ENCODE assay signal across 24 mouse cellular contexts in genomic region chr16:34207972-34208371, GRCm38 (mm10).
A peak's percentile ranks its signal among the peaks of the same experiment; 100 is the strongest.
DNase-seq lines count a peak whose midpoint lies in the region; ATAC-seq and TF ChIP-seq lines count a peak whose summit lies in the region.
"Had no signal": no experiment of that assay in that cellular context is flagged by ENCODE, and none has a peak within 500 bp of the region (broad histone marks: within the 10 kb centered on the region; RNA-seq: fewer than 3 reads in every experiment).

No protein-coding gene starts in this region.

- no peak overlapping the region for H3K4me3 ChIP-seq in heart, adult 2 months
- H3K4me3 ChIP-seq in heart, embryonic 11.5 days (ENCODE audit: low read depth, low read length): no peak overlapping the region
- H3K4me3 ChIP-seq in layer of hippocampus, adult 2 months: no peak overlapping the region
- H3K4me3 ChIP-seq in CH12.LX (replicated peaks in 1 of 3; ENCODE audit: low read depth in 2 of 3, low read length in 2 of 3, poor library complexity in 1 of 3): no peak overlapping the region
- H3K4me3 ChIP-seq in cortical plate, adult 2 months (ENCODE audit: insufficient read depth, low read length): no peak overlapping the region
- H3K4me3 ChIP-seq: embryonic facial prominence, embryonic 13.5 days; erythroblast, embryonic 14.5 days; forebrain, embryonic 12.5 days; heart, embryonic 15.5 days; liver, embryonic 13.5 days; lung, embryonic 15.5 days; midbrain, embryonic 10.5 days; neural tube, embryonic 15.5 days had no signal

- dilution Hi-C loops in CH12.LX (cut with MboI; ENCODE audit: extremely low pct_ligation_motif_present, extremely low pct_unique_long_range_greater_than_20kb, low sequenced_read_pairs): no loop called here

- no peak overlapping the region for H3K4me2 ChIP-seq in heart, embryonic 11.5 days
- H3K4me2 ChIP-seq in CH12.LX (ENCODE audit: insufficient read depth, low read depth, poor library complexity, severe bottlenecking): no peak overlapping the region
- H3K4me2 ChIP-seq: embryonic facial prominence, embryonic 13.5 days; forebrain, embryonic 12.5 days; heart, embryonic 15.5 days; liver, embryonic 13.5 days; lung, embryonic 15.5 days; neural tube, embryonic 15.5 days had no signal

- peak; percentile 23 for TF ChIP-seq RAD21 in CH12.LX (IDR thresholded peaks at IDR 0.05; ENCODE audit: low read depth, low read length)

- no peak overlapping the region for H3K9ac ChIP-seq in heart, adult 2 months (ENCODE audit: low read depth, low read length)
- H3K9ac ChIP-seq in heart, embryonic 11.5 days (ENCODE audit: low read depth, low read length): no peak overlapping the region
- no peak overlapping the region for H3K9ac ChIP-seq in CH12.LX (ENCODE audit: insufficient read depth, low read depth)
- H3K9ac ChIP-seq: embryonic facial prominence, embryonic 13.5 days; forebrain, embryonic 12.5 days; heart, embryonic 15.5 days; liver, embryonic 13.5 days; lung, embryonic 15.5 days; neural tube, embryonic 15.5 days had no signal

- no peak for TF ChIP-seq POLR2A in heart, adult 2 months (IDR thresholded peaks at IDR 0.05; ENCODE audit: insufficient read depth, low read depth, low read length)
- TF ChIP-seq POLR2A in CH12.LX (IDR thresholded peaks at IDR 0.05; ENCODE audit: low read depth, low read length): no peak
- no peak for TF ChIP-seq POLR2A in cortical plate, adult 2 months (IDR thresholded peaks at IDR 0.05; ENCODE audit: extremely low read depth, insufficient read depth, low read length)

- DNase-seq in heart, adult 2 months: no peak
- no peak for DNase-seq in layer of hippocampus, adult 2 months (ENCODE audit: low spot score in 2 of 2)
- DNase-seq in layer of hippocampus, postnatal 14 days (ENCODE audit: low spot score in 2 of 2): no peak
- no peak for DNase-seq in CH12.LX (ENCODE audit: extremely low read depth)
- no peak for DNase-seq in ovary, postnatal 36 days (ENCODE audit: low spot score)
- DNase-seq: adrenal gland, postnatal 10 days; cerebellum, adult 2 months; cerebellum, postnatal 25 days; embryo, embryonic 11 days; gastrocnemius, postnatal 10 days; heart, adult 18-20 months; kidney, adult 9 months; kidney, postnatal 25 days; liver, embryonic 13.5 days had no signal

- no peaks in the 10 kb centered on the region for H3K36me3 ChIP-seq in heart, adult 2 months (ENCODE audit: control insufficient read depth, insufficient read depth, low read length)
- H3K36me3 ChIP-seq in heart, embryonic 11.5 days (ENCODE audit: control insufficient read depth, insufficient read depth, low read length): peaks cover 2% of the 10 kb centered on the region; the same call in 1 of the 2 replicates
- H3K36me3 ChIP-seq in CH12.LX (replicated peaks in 1 of 2; ENCODE audit: control insufficient read depth in 1 of 2, insufficient read depth in 1 of 2, low read length in 1 of 2): no peaks in the 10 kb centered on the region
- H3K36me3 ChIP-seq: liver, embryonic 13.5 days had no signal

- H3K79me2 ChIP-seq in heart, adult 2 months (replicated peaks; ENCODE audit: control insufficient read depth, insufficient read depth, low read length): no peaks in the 10 kb centered on the region
- H3K79me2 ChIP-seq in CH12.LX (replicated peaks; ENCODE audit: control insufficient read depth, extremely low read depth, insufficient read depth, poor library complexity, severe bottlenecking): no peaks in the 10 kb centered on the region

- no peak for TF ChIP-seq EP300 in heart, adult 2 months (IDR thresholded peaks at IDR 0.05; ENCODE audit: insufficient read depth, low read depth, low read length)
- TF ChIP-seq EP300 in CH12.LX (IDR thresholded peaks at IDR 0.05; ENCODE audit: low read length): no peak

- WGBS in heart, adult 2 months: 89% methylated on average over 5 of the region's 5 CpGs
- WGBS in heart, embryonic 11.5 days (ENCODE audit: insufficient replicate concordance): 73% methylated on average over 5 of the region's 5 CpGs

- H3K27ac ChIP-seq in heart, adult 2 months: no peak overlapping the region
- no peak overlapping the region for H3K27ac ChIP-seq in heart, embryonic 11.5 days (ENCODE audit: low read depth, low read length)
- H3K27ac ChIP-seq in layer of hippocampus, adult 2 months: peak overlapping the region; percentile 54; the same call in 1 of the 2 replicates
- no peak overlapping the region for H3K27ac ChIP-seq in CH12.LX (ENCODE audit: insufficient read depth, low read depth)
- H3K27ac ChIP-seq in cortical plate, adult 2 months (ENCODE audit: insufficient read depth, low read length): no peak overlapping the region
- H3K27ac ChIP-seq: embryonic facial prominence, embryonic 13.5 days; forebrain, embryonic 12.5 days; liver, embryonic 13.5 days; lung, embryonic 15.5 days; midbrain, embryonic 10.5 days; neural tube, embryonic 15.5 days had no signal

- no peak for ATAC-seq in heart, embryonic 11.5 days (replicated peaks; ENCODE audit: insufficient number of reproducible peaks, low FRiP score, low TSS enrichment)
- ATAC-seq: inflammation-experienced regulatory T-cells, adult 6 months had no signal

- no peaks in the 10 kb centered on the region for H3K27me3 ChIP-seq in heart, adult 2 months (ENCODE audit: control insufficient read depth, insufficient read depth, low read length)
- H3K27me3 ChIP-seq in heart, embryonic 11.5 days (ENCODE audit: control insufficient read depth, insufficient read depth, low read length): no peaks in the 10 kb centered on the region
- H3K27me3 ChIP-seq in CH12.LX (replicated peaks): peaks cover 66% of the 10 kb centered on the region
- H3K27me3 ChIP-seq: embryonic facial prominence, embryonic 13.5 days; forebrain, embryonic 12.5 days; heart, embryonic 15.5 days; liver, embryonic 13.5 days; lung, embryonic 15.5 days; neural tube, embryonic 15.5 days had no signal

- in situ Hi-C loops in CH12.LX (cut with MboI; ENCODE audit: low pct_ligation_motif_present, low pct_unique_long_range_greater_than_20kb, low sequenced_read_pairs): loop anchor here (10.0 kb wide), 1 partner anchor 67 kb away; no protein-coding TSS in a partner anchor

- TF ChIP-seq CTCF in heart, adult 2 months (IDR thresholded peaks at IDR 0.05): peak; percentile 39
- peak; percentile 53 for TF ChIP-seq CTCF in layer of hippocampus, adult 2 months (conservative IDR thresholded peaks at IDR 0.05)
- peak in 1 of 2 experiments; percentile 44; a peak in 2 of 4 replicates for TF ChIP-seq CTCF in CH12.LX (conservative IDR thresholded peaks at IDR 0.05 in 1 of 2, IDR thresholded peaks at IDR 0.05 in 1 of 2; ENCODE audit: low read depth in 2 of 2, low read length in 2 of 2)
- TF ChIP-seq CTCF in cortical plate, adult 2 months (IDR thresholded peaks at IDR 0.05; ENCODE audit: extremely low read depth, insufficient read depth, low read length): peak; percentile 28; the same call in 1 of the 2 replicates

- intact Hi-C loops in heart, adult 2 months (cut with DNase I): no loop called here

- no peaks in the 10 kb centered on the region for H3K4me1 ChIP-seq in heart, adult 2 months (ENCODE audit: control insufficient read depth, insufficient read depth, low read length)
- peaks cover 27% of the 10 kb centered on the region for H3K4me1 ChIP-seq in heart, embryonic 11.5 days (ENCODE audit: control insufficient read depth, insufficient read depth, low read length)
- H3K4me1 ChIP-seq in CH12.LX (ENCODE audit: control insufficient read depth in 1 of 2, insufficient read depth in 2 of 2): peaks cover 5 to 13% of the 10 kb centered on the region in 2 experiments
- H3K4me1 ChIP-seq in cortical plate, adult 2 months (ENCODE audit: control insufficient read depth, insufficient read depth, low read length): peaks cover 6% of the 10 kb centered on the region
- H3K4me1 ChIP-seq: embryonic facial prominence, embryonic 13.5 days; liver, embryonic 13.5 days; lung, embryonic 15.5 days; neural tube, embryonic 15.5 days had no signal

- H3K9me3 ChIP-seq in heart, embryonic 11.5 days (replicated peaks; ENCODE audit: control insufficient read depth, low read length): no peaks in the 10 kb centered on the region
- no peaks in the 10 kb centered on the region for H3K9me3 ChIP-seq in CH12.LX (replicated peaks; ENCODE audit: low read length)
- H3K9me3 ChIP-seq: embryonic facial prominence, embryonic 13.5 days; forebrain, embryonic 12.5 days; heart, embryonic 15.5 days; liver, embryonic 13.5 days; lung, embryonic 15.5 days; midbrain, embryonic 10.5 days; neural tube, embryonic 15.5 days had no signal

TF ChIP-seq in CH12.LX, 34 proteins besides CTCF, POLR2A, EP300 and RAD21:
- TF ChIP-seq CHD1 (IDR thresholded peaks at IDR 0.05; ENCODE audit: low read depth, low read length) (no peak), SMC3 (IDR thresholded peaks at IDR 0.05; ENCODE audit: low read depth, low read length) (0 out of 2 replicates have a peak, but pooled peaks have one; percentile 23), MYC (IDR thresholded peaks at IDR 0.05; ENCODE audit: low read depth, low read length) (no peak), GABPA (IDR thresholded peaks at IDR 0.05; ENCODE audit: insufficient replicate concordance, low read depth, low read length) (no peak)
